Mouse (Mus musculus): ENCODE results near the gene Qrich1. TPM values are rescaled to one million over a fixed set of nuclear protein-coding genes. Genes with fewer than 3 reads are reported as not detected.

Gene Qrich1
- polyA plus RNA-seq (2015; fragmentation: Nextera tagmentation; extraction: Ambion mirVana), result 81.2 and 81.7 TPM in 2 replicates

DNA sequence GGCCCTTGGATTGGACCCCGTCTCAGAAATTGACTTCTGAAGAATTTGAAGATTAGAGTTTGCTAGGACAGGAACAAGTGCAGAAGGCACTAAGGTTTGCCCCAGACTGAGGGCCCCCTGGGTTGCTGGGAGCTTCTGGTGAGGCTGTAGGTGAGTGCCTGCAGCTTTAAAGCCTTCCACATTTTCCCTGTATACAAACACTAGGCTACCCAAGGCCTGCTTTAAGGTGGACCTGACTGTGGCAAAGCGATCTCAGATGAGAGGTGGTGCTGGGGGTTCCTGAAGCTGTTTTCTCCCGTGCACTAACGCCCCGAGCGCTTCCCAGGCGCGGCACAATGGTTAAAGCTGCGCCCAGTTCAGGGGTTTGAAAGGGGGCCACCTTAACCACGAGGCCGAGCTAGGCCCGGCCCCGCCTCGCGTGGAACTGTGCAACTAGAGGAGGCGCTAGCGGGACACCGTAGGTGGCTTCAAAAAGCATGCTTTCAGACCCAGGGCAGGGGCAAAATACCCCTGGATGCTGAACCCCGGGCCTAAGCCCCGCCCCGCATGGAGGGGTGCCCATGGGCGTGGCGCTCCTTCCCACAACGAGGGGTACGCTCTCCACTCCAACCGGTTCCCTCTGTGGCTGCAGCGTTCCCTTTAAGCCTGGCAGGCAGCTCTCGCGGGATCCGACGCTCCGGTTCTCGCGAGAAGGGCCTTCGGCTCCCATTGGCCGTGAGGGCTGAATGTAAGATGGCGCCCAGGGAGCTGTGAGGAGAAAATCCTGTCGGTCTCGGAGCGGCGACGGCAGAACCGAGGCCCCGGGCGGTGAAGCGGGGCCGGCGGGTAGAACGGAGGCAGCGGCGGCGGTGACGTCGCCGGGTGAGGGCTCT is at the start of gene Qrich1:
Gene Qrich1 (plus strand): TSS at position 427 of the 872 bp plus-strand sequence.
- no peaks in the 10 kb centered on the region for H3K9me3 ChIP-seq
- peaks cover 61% of the 10 kb centered on the region for H3K36me3 ChIP-seq
- H3K4me3 ChIP-seq, result peak within 1 kb of the TSS; percentile 98
- under 1% methylated on average over 54 of the region's 55 CpGs for WGBS
- H3K27me3 ChIP-seq (replicated peaks), result no peaks in the 10 kb centered on the region
- peak within 1 kb of the TSS; percentile 94 for H3K4me2 ChIP-seq
- peaks cover 29% of the 10 kb centered on the region for H3K4me1 ChIP-seq
- peak within 1 kb of the TSS; percentile 98 for H3K9ac ChIP-seq
- peak within 1 kb of the TSS; percentile 99 for H3K27ac ChIP-seq (replicated peaks)
- peak; percentile 89 for ATAC-seq (ENCODE audit: extremely low read depth, insufficient number of reproducible peaks, low FRiP score, low TSS enrichment)

DNA sequence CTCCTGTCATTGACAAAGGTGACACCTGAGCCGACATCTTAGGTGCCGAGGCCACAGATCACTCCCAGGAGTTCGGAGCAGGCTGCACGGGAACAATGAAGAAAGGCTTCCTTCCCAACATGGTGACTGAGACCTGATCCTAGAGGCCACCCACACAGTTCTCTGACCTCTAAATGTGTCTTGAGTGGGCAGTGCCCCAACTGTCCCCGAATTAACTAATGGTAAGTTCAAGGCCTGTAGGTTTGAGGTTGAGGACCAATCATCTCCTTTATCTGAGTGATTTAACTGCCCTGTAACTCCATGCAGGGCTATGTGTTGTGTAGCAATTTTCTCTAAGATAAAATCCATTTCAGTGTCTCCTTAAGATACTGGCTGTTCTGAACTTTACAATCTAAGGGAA is 47.2 kb upstream of the Qrich1 start:
- Histone ChIP-seq H3K4me1 (no peaks in the 10 kb centered on the region), H3K27me3 (replicated peaks) (no peaks in the 10 kb centered on the region), H3K4me2 (no peak overlapping the region), H3K36me3 (peaks cover 35% of the 10 kb centered on the region), H3K9ac (no peak overlapping the region), H3K27ac (replicated peaks) (no peak overlapping the region), H3K9me3 (no peaks in the 10 kb centered on the region), H3K4me3 (no peak overlapping the region)
- no peak for ATAC-seq (ENCODE audit: extremely low read depth, insufficient number of reproducible peaks, low FRiP score, low TSS enrichment)
- WGBS, result 68% methylated on average over 5 of the region's 5 CpGs

DNA sequence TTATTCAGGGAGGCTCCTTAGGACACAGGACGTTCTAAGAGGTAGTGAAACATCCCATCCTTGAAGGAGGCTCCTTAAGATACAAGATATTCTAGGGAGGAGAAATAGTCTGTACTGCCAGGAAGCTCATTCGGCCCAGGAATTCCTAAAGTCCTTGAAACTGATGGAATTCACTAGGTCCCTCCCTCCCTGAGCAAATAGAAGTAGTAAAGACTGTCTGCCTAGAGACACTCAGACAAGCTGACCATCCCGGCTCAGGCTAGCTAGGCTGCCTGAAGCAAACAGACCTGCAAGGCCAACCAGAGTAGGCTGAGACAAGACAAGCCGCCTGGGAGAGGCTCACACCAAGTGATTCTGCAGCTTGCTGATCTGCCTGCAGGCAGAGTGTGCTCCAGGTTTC is 46.8 kb upstream of the Qrich1 start:
- Histone ChIP-seq H3K9me3 (no peaks in the 10 kb centered on the region), H3K4me3 (no peak overlapping the region), H3K27ac (replicated peaks) (no peak overlapping the region), H3K4me1 (no peaks in the 10 kb centered on the region), H3K27me3 (replicated peaks) (no peaks in the 10 kb centered on the region), H3K36me3 (peaks cover 31% of the 10 kb centered on the region), H3K4me2 (no peak overlapping the region), H3K9ac (no peak overlapping the region)
- ATAC-seq (ENCODE audit: extremely low read depth, insufficient number of reproducible peaks, low FRiP score, low TSS enrichment), result no peak
- 60% methylated on average over 4 of the region's 4 CpGs for WGBS

DNA sequence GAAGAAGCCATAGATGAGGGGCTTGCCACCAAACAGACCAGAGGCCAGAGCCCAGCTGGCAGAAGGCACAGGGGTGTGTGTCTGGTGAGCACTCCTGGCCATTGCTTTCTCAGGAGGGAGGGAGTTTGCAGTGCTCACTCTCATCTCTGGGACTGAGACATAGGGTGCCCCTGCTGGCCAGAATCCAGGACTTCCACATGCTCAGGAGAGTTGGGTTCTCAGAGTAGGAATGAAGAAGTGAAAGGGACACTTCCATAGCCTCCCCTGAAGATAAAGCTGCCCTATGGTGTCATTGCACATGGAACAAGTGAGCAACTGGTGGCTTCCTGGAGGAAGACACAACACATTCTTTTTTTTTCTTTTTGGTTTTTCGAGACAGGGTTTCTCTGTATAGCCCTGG is 42.1 kb upstream of the Qrich1 start:
- no peaks in the 10 kb centered on the region for H3K9me3 ChIP-seq
- no peak overlapping the region for H3K9ac ChIP-seq
- H3K36me3 ChIP-seq, result no peaks in the 10 kb centered on the region
- H3K4me1 ChIP-seq, result peaks cover 9% of the 10 kb centered on the region
- no peak overlapping the region for H3K27ac ChIP-seq (replicated peaks)
- 80% methylated on average over 1 of the region's 1 CpGs for WGBS
- no peak overlapping the region for H3K4me2 ChIP-seq
- no peaks in the 10 kb centered on the region for H3K27me3 ChIP-seq (replicated peaks)
- ATAC-seq (ENCODE audit: extremely low read depth, insufficient number of reproducible peaks, low FRiP score, low TSS enrichment), result no peak
- H3K4me3 ChIP-seq, result no peak overlapping the region

DNA sequence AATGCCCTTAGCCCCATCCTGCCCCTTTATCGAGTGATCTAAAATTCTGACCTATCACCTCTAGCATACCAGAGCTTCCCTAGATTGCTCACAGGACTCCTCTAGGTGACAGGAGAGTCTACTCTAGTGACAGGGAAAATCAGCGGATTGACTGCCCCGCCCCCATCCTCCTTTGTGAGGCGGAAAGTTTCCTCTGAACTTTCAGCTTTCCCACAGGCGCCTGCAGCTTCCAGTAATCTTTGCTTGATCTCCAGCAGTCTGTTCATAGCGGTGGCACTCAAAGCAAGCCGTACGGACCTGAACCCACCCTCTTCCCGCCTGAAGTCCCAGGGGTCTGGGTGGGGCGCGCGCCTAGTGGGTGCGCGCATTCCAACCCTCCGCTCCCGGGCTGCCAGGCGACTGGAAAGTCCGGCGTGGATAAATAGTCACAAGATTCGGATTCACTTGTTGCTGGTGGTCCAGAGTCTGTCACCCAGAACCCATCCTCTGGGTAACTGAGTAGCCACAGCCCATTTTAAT is 37.9 kb upstream of the Qrich1 start:
- under 1% methylated on average over 20 of the region's 20 CpGs for WGBS
- 0 out of 2 replicates have a peak, but pooled peaks have one; percentile 49 for ATAC-seq (ENCODE audit: extremely low read depth, insufficient number of reproducible peaks, low FRiP score, low TSS enrichment)
- peak overlapping the region; percentile 64 for H3K4me3 ChIP-seq
- H3K27me3 ChIP-seq (replicated peaks), result no peaks in the 10 kb centered on the region
- peaks cover 35% of the 10 kb centered on the region for H3K4me1 ChIP-seq
- no peaks in the 10 kb centered on the region for H3K9me3 ChIP-seq
- peak overlapping the region; percentile 83 for H3K9ac ChIP-seq
- peak overlapping the region; percentile 97 for H3K4me2 ChIP-seq
- peaks cover 30% of the 10 kb centered on the region for H3K36me3 ChIP-seq
- peak overlapping the region; percentile 92 for H3K27ac ChIP-seq (replicated peaks)

DNA sequence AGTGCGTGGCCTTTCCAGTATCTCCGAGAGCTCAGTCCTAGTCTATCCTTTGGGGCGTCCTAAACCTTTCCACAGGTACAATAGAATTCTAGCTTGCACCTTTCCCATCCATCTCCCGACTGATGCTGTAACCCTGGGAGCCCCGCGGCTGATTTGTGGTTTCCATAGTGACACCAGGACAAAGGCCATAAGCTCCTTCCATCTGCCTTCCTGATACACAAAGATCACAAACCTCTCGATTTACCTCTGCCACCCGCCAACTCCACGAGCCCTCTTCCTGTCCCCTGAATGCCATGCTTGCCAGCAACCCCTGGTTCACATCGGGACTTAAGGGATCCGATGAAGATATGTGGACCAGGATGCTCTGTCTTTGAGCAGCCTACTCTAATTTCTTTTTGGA is 37.4 kb upstream of the Qrich1 start:
- no peaks in the 10 kb centered on the region for H3K9me3 ChIP-seq
- peak overlapping the region; percentile 92 for H3K27ac ChIP-seq (replicated peaks)
- peak overlapping the region; percentile 73 for H3K4me3 ChIP-seq
- no peaks in the 10 kb centered on the region for H3K27me3 ChIP-seq (replicated peaks)
- WGBS, result 37% methylated on average over 11 of the region's 11 CpGs
- no peak for ATAC-seq (ENCODE audit: extremely low read depth, insufficient number of reproducible peaks, low FRiP score, low TSS enrichment)
- peaks cover 35% of the 10 kb centered on the region for H3K36me3 ChIP-seq
- H3K9ac ChIP-seq, result peak overlapping the region; percentile 83
- H3K4me2 ChIP-seq, result peak overlapping the region; percentile 97
- peaks cover 35% of the 10 kb centered on the region for H3K4me1 ChIP-seq

DNA sequence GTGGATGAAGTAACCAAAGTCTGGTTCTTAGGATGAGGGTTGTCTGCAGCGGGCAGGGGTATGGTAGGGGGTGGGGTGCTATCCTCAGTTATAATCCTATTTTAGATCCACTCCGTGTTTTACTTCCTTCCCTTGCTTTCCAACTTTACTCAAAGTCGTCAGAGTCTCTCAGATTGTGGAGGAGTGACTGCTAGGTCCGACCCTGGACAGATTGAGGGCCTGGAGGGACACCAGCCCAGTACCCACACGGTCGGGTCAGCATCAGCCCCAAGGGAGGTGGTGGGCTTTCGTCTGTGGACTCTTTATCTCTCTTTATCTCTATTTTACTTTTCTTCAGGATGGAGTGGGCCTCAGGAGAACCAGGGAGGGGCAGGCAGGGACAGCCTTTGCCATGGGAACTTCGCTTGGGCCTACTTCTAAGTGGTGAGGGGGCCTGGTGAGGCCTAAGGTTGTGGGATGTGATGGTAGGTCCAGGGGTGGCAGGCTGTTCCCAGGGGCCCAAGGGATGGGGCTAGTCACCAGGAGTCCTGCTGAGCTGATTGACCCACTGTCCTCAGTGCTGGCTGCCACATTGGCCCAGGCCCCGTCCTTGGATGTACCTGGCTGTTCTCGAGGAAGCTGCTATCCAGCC is 36.8 kb upstream of the Qrich1 start, which contains the start of gene Lamb2:
Gene Lamb2 (plus strand): TSS at position 16 of the 631 bp plus-strand sequence.
- H3K4me1 ChIP-seq, result peaks cover 35% of the 10 kb centered on the region
- H3K4me2 ChIP-seq, result peak within 1 kb of the TSS; percentile 97
- peak within 1 kb of the TSS; percentile 92 for H3K9ac ChIP-seq
- no peaks in the 10 kb centered on the region for H3K9me3 ChIP-seq
- H3K4me3 ChIP-seq, result peak within 1 kb of the TSS; percentile 73
- ATAC-seq (ENCODE audit: extremely low read depth, insufficient number of reproducible peaks, low FRiP score, low TSS enrichment), result peak; percentile 39; the same call in 1 of the 2 replicates
- peaks cover 41% of the 10 kb centered on the region for H3K36me3 ChIP-seq
- peak within 1 kb of the TSS; percentile 92 for H3K27ac ChIP-seq (replicated peaks)
- 7% methylated on average over 10 of the region's 10 CpGs for WGBS
- no peaks in the 10 kb centered on the region for H3K27me3 ChIP-seq (replicated peaks)

DNA sequence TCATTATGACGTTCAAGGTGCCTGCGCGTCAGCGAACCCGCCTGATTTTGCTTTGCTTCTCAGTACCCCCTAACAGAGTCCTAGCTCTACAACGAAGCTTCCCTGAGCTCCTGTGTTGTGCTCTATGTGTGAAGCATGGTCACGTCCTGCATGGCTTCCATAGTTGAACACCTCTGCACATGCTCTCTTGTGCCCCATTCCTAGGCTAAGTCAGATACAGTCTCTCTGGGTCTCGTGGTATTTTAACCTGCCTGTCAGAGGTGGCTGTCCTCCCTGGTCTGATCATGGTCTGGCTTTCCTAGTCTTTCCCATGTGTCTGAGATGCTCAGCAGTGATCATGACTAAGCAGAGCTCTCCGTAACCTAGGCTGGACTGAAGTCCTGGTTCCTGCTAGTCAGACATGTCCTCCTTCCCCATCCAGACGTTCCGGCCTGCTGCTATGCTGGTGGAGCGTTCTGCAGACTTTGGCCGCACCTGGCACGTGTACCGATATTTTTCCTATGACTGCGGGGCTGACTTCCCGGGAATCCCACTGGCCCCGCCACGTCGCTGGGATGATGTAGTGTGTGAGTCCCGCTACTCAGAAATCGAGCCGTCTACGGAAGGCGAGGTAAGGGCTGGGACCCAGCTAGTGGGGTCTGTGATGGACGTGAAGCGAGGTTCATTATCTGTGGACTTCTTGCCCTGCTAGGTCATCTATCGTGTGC is 35.6 kb upstream of the Qrich1 start:
- ATAC-seq (ENCODE audit: extremely low read depth, insufficient number of reproducible peaks, low FRiP score, low TSS enrichment), result no peak
- Histone ChIP-seq H3K27me3 (replicated peaks) (no peaks in the 10 kb centered on the region), H3K4me3 (peak overlapping the region; percentile 73), H3K9ac (peak overlapping the region; percentile 92), H3K36me3 (peaks cover 52% of the 10 kb centered on the region), H3K9me3 (no peaks in the 10 kb centered on the region), H3K27ac (replicated peaks) (peak overlapping the region; percentile 73), H3K4me2 (peak overlapping the region; percentile 97), H3K4me1 (peaks cover 35% of the 10 kb centered on the region)
- 82% methylated on average over 28 of the region's 28 CpGs for WGBS

DNA sequence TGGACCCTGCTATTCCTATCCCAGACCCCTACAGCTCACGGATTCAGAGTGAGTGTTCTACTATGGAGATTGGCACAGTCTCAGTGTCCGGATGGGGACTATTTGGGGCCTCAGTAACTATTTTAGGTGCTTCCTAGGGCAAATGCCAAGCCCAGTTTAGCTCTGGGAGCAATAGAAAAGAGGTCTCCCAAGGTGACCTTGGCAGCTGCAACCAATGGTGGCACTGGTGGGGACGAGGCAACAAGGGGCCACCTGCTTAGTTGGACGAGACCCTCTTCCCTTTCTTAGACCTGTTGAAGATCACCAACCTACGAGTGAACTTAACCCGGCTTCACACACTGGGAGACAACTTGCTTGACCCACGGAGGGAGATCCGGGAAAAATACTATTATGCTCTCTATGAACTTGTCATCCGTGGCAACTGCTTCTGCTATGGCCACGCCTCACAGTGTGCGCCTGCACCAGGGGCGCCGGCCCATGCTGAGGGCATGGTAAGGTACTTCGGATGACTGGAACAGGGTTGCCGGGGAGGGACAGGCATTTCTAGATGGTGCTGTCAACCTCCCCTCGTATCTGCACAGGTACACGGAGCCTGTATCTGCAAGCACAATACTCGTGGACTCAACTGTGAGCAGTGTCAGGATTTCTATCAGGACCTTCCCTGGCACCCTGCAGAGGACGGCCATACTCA is 34.9 kb upstream of the Qrich1 start:
- Histone ChIP-seq H3K9me3 (no peaks in the 10 kb centered on the region), H3K9ac (peak overlapping the region; percentile 92), H3K4me3 (peak overlapping the region; percentile 73; the same call in 1 of the 2 replicates), H3K27ac (replicated peaks) (peak overlapping the region; percentile 73), H3K36me3 (peaks cover 59% of the 10 kb centered on the region), H3K4me1 (peaks cover 35% of the 10 kb centered on the region), H3K27me3 (replicated peaks) (no peaks in the 10 kb centered on the region), H3K4me2 (peak overlapping the region; percentile 97)
- no peak for ATAC-seq (ENCODE audit: extremely low read depth, insufficient number of reproducible peaks, low FRiP score, low TSS enrichment)
- 77% methylated on average over 19 of the region's 19 CpGs for WGBS

DNA sequence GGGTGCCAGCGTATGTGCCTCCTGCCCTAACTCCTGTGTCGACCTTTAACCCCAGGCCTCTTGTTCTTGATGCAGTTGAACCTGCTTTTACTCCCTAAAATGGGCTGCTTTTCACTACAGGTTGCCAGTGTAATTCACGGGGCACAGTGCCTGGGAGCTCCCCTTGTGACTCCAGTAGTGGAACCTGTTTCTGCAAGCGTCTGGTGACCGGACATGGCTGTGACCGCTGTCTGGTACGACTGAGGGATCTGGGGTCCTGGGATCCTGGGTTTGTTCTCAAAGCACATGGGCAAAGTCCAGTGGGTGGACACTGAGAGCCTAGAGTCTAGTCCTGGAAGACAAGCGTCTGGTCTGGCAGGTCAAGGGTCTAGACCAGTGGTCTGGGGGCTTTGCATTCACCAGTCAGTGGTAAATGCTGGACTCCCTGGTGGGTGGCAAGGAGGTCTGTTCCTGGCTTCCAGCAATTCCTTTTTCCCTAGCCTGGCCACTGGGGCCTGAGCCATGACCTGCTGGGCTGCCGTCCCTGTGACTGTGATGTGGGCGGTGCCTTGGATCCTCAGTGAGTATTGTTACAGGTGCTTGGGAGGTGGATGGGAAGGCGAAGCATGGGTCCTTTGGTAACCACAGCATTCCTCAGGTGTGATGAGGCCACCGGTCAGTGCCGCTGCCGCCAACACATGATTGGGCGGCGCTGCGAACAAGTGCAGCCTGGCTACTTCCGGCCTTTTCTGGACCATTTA is 33.4 kb upstream of the Qrich1 start:
- Histone ChIP-seq H3K4me2 (no peak overlapping the region), H3K9me3 (no peaks in the 10 kb centered on the region), H3K27ac (replicated peaks) (no peak overlapping the region), H3K4me3 (no peak overlapping the region), H3K4me1 (peaks cover 33% of the 10 kb centered on the region), H3K27me3 (replicated peaks) (no peaks in the 10 kb centered on the region), H3K36me3 (peaks cover 75% of the 10 kb centered on the region), H3K9ac (no peak overlapping the region)
- 90% methylated on average over 18 of the region's 18 CpGs for WGBS
- ATAC-seq (ENCODE audit: extremely low read depth, insufficient number of reproducible peaks, low FRiP score, low TSS enrichment), result no peak

Data from heart, embryonic 13.5 days (tissue).